Mouse (Mus musculus) ES-E14 (cell line): ENCODE results near the gene Dbn1.

Experiments used
- CHD2 ChIP-seq: IDR thresholded peaks from 2 replicates; pipeline ENCODE4 v1.6.1; 2014; ENCODE audit warnings: mild to moderate bottlenecking, low read depth, low read length, inconsistent platforms
- HCFC1 ChIP-seq: IDR thresholded peaks from 2 replicates; pipeline ENCODE4 v1.6.1; 2012; ENCODE audit warnings: low read length, inconsistent platforms, borderline replicate concordance; ENCODE audit not compliant: insufficient read depth
- ZC3H11A ChIP-seq: IDR thresholded peaks from 2 replicates; pipeline ENCODE4 v1.6.1; 2012; ENCODE audit warnings: low read depth, mild to moderate bottlenecking, inconsistent platforms, low read length, borderline replicate concordance
- ZNF384 ChIP-seq: IDR thresholded peaks from 2 replicates; pipeline ENCODE4 v1.6.1; 2012; ENCODE audit warnings: low read depth, low read length, inconsistent platforms

DNA sequence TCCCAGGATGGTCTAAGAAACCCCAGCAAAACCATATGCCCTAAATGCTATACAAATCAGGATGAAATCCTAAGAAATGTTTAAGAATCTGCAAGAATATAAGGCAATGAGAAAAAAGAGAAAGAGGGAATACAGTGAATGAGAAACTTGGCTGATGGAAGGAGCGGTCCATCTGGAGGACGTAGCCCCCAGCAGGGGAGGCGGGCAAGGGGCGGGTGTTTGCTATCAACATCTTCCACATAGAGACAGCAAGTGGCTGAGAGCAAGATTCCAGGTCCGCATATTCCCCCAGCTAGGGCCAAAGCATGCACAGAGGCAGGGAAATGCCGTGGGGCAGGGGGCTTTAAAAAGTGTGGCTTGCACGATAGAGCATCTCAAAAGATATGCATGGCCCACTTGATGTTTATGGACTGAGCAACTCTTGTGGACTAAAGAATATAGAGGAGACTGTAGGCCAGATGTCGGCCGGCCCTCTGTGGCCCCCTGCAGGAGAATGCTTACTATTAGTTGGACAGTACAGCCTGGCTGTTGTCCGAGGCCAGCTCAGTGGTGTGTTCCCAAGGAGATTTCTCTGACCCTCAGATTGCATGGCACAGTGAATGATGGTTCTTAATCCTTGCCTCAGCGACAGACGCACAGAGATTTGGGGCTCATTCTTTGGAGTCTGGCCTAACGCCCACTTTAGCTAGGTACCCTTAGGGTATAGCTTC, 18.9 kb downstream of the Dbn1 start:
- no peak for TF ChIP-seq ZNF384
- no peak for TF ChIP-seq ZC3H11A
- TF ChIP-seq HCFC1: no peak
- no peak for TF ChIP-seq CHD2
